Mouse (Mus musculus): ENCODE results near the gene Ephb2.
A peak's percentile ranks its signal among the peaks of the same experiment; 100 is the strongest.

The Ephb2 gene

GRCm38 (mm10) chr4:136696381-136696925 lies 139.3 kb downstream of the Ephb2 start:
- no peak for DNase-seq

DNA sequence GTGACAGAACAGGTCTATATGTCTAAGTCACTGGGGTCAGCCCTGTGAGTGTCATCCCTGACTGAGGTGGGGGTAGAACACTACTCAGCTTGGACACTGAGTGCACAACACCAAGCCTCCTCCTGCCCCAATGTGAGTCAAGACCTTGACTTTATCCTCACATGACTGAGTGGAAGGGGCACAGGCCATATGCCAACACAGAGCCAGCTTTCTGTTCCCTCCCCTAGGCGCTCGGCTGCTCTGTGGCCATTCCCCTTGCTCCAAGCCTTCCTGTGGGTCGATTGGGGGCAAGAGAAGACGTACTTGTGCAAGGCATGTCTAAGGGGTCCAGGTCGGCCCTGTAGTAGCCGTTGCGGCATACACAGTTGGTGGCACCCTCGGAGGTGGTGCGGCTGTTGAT lies 140.1 kb downstream of the Ephb2 start:
- no peak for DNase-seq

DNA sequence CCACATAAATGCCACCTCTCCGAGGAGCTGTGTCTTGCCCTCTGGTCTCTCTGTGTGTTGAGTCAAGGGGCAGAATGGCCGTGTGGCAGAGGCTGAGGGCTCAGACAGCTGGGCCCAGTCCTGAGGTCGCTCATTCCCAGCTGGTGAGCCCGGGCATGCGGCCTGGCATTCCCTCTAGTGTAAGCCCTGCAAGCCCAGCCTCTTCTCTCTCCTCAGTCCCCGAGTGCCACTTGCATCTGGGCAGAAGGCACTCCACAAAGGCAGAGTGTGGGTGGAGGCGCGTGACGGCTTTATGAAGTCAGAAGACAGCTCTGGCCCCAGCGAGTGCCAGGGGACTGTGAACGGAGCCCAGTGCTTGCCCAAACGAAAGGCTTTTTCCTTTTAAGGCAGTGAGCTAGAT lies 145.8 kb downstream of the Ephb2 start:
- DNase-seq, result peak; percentile 46

- no peak for DNase-seq
These were observed 147.7 kb downstream of the Ephb2 start for GRCm38 (mm10) chr4:136688113-136688512.

GRCm38 (mm10) chr4:136685431-136685869 lies 150.3 kb downstream of the Ephb2 start:
- no peak for DNase-seq

DNA sequence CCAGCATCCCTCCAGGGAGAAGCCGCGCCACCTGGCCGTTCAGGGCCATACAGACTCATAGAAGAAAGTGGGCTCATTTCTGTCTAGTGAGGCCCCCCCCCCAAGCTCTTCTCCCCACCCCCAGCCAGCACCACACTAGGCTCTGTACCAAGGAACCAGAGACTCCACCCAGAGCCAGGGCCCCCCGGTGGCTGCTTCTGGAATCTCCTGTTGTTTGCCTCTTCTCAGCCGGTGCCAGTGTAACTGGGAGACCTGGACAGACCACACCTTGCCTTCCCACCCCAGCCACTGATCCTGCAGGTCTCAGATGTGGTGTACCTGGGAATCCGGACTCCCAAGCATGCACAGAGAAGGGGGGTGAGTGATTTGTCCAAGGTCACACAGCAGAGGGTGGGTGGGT lies 151.3 kb downstream of the Ephb2 start:
- no peak for DNase-seq

- DNase-seq, result no peak
These were observed 155.1 kb downstream of the Ephb2 start for GRCm38 (mm10) chr4:136680641-136681040.

DNA sequence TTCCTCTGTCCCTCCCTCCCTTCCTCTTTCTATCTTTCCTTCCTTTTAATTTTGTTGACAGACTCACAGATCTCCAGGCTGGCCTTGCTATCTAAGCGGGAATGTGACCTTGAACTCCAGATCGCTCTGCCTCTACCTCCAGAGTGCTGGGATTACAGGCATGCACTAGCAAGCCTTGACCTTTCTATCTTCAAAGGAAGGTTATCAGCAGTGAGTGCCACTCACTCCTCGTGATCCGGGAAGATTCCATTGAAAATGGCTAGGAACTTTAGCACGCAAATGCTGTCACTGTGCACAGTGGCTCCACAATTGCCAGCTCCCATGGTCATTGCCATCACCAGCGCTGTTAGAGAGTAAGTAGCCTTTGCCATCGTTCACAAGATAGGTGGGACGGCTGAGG lies 156.6 kb downstream of the Ephb2 start:
- DNase-seq, result no peak

GRCm38 (mm10) chr4:136678480-136678879 lies 157.3 kb downstream of the Ephb2 start:
- DNase-seq, result peak; percentile 85

DNA sequence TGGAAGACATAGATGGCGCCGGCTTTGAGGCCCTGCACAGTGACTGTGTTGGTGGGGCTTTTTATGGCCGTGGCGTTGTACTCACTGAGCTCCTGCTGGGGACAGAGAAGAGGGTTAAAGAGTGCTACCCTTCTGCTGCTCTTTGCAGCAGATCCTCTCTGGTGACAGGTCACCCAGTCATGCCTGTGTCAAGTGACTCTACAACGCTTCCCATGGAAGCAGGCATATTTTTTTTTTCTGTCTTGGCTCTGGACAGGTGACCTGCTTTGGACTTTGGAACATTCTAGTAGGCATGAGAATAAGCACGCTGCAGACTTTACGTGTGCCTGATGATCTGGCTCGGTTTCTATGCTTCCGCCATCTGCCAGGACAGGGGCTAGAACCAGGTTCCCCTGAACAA lies 160.3 kb downstream of the Ephb2 start:
- no peak for DNase-seq

DNA sequence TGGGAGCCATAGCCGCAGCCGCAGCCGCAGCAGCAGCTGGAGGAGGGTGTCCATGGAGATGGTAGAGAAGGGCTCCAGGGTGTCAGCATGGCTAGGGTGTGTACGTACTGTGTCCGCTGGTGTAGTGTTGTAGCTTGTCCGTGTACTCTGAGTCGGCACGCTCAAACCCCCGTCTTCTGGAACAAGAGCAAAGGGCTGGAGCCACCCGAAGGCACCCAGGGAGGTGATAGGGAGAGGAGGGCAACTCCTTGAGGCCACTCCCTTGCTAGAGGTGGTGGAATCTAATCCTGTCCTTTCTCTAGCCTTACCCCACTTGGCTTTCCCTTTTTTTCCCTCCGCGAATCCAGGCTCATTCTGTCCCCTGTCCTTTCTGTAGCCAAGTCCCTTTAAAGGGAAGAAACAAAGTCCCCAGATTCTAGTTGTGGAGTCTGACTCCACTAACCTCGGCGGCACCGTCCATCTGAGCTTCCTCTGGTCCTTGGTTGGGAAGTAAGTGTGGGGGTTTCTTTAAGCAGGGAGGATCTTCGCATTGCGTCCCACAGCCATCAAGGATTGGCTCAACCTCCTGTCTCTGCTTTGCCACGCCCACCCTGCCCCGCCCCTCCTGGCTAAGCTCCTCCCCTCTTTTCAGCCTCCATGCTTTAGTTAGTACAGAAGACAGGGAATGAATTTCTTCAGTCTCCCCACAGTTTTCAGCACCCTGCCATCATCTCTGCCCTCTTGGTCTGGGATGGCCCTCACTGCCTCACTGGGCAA lies 163.3 kb downstream of the Ephb2 start:
- DNase-seq, result no peak

DNA sequence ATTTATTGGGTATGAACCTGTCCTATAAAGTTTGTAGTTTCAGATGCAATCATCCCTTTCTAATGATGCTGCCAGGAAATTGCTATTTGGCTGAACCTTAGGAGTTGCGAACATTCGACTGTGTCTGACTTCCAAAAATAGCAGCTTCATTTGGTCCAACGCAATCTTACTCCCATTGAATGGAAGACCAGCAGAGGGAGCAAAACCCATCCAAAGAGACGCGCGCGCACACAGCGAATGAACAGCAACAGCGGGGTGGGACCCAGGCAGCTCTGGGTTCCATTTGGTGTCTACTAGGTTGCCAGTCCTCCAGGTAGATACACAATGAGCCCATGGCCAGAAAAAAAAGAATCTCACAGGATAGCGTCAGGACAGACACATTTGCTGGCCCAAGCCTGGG lies 168.0 kb downstream of the Ephb2 start:
- DNase-seq, result no peak

GRCm38 (mm10) chr4:136666002-136666401 lies 169.8 kb downstream of the Ephb2 start:
- DNase-seq, result no peak

- peak; percentile 45 for DNase-seq
These were observed 170.7 kb downstream of the Ephb2 start for GRCm38 (mm10) chr4:136665068-136665467.

DNA sequence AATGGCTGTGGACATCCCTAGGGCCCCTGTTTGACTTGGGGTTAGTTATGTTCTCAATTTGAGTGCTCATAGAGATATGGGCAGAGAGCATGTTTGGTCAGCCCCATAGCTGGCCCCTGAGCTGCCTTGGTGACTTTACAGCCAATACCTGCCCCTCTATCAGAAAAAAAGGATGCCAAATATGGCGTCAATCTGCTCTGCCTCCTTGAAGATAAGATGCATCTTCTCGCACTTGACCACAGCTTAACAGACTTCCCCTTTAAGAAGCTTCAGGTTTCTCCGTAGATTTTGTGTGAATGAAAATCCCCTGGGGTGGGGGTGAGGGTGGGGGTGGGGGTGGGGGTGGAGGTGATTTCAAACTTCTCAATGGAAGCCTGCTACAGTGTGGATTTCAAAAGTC lies 177.9 kb downstream of the Ephb2 start:
- DNase-seq, result no peak

DNA sequence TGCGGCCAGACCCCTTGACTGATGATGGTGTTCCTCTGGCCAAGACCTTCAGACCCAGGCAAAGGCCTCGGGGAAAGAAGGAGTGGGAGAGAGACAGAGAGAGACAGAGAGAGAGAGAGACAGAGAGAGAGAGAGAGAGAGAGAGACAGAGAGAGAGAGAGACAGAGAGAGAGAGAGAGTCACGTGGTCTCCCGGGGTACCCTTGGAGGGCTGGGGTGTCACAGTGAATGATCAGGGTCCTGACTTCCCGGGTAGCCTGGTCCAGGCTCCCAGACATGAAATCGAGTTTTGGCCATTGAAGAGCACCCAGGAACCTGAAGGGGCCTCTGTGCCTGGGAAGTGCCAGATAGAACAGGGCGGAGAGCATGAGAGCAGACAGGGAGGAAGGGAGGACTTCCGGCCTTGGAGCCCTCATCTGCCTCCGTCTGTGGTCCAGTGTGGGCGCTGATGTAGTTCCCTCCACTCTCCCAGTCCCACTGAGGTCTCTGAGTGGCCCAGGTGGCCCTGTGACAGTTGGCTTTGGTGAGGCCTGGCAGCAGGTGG lies 182.0 kb downstream of the Ephb2 start:
- DNase-seq, result no peak

GRCm38 (mm10) chr4:136653019-136653418 lies 182.8 kb downstream of the Ephb2 start:
- no peak for DNase-seq

GRCm38 (mm10) chr4:136652528-136652910 lies 183.3 kb downstream of the Ephb2 start:
- DNase-seq, result peak; percentile 32

DNA sequence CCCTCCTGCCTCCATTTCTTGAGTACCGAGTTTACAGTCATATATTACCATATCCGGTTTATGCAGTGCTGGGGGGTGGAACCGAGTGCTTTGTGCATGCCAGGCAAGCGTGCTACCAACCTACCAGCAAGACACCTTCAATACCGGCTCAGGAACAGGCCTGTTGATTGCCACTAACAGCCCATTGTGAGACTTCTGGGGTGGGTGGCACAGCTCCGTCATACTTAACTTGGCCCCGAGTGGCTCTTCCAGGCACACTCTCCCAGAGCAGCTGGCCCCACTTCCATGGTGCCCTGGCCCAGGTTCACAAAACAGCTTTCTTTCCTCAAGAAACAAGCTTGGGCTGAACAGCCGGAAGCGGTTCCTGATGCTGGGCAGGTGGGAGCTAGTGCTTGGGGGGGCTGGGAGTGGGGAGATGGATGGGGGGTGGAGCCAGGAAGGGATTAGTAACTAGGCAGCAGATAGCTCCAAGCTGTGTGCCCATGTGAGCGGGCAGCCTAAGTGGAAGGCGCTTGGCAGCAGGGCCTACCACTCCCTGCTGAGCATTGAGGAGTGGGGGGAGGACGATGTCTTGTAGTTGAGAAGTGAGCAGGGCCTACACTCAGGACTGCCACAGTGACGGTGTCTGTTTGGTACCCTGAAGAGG lies 183.8 kb downstream of the Ephb2 start:
- DNase-seq, result no peak

DNA sequence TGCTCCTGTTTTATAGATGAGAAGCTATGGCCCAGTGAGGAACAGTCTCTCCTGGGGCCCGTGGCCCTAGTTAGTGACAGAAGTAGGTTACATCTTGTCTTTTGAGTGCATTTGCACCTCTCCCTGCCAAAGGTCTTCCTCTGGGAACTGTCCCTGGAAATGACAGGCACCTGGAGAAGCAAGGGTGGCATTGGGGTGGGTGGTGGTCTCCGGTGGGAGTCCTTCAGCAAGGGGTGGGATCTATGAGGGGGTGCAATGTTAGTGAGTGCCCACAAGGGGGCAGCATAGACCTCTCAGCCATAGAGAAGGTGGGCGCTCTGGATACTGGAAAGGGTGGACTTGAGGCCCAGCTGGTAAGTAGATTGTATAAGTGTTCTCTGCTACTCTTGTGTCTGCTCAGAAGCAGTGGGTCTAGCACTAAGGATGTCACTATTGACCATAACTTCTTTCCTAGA lies 184.4 kb downstream of the Ephb2 start:
- no peak for DNase-seq

- no peak for DNase-seq
These were observed 185.5 kb downstream of the Ephb2 start for GRCm38 (mm10) chr4:136650261-136650660.

GRCm38 (mm10) chr4:136649480-136650196 lies 186.2 kb downstream of the Ephb2 start:
- no peak for DNase-seq

GRCm38 (mm10) chr4:136648922-136649479 lies 186.8 kb downstream of the Ephb2 start:
- DNase-seq, result peak; percentile 82

All from right cerebral cortex, postnatal 25 days (tissue).